Mouse (Mus musculus): Measurements from ENCODE around the gene Letm1.

- TF ChIP-seq POLR2A (IDR thresholded peaks at IDR 0.05; ENCODE audit: extremely low read depth, insufficient read depth, low read length) (no peak), CTCF (IDR thresholded peaks at IDR 0.05; ENCODE audit: low read depth, low read length) (no peak)
Observed at GRCm38 (mm10) chr5:33738341-33738740, 44.3 kb downstream of the Letm1 start.
